Mouse (Mus musculus): ENCODE results near the gene Kcnd3.

Kcnd3 gene

GRCm38 (mm10) chr3:105573156-105573555 is 121.0 kb downstream of the Kcnd3 start:
- DNase-seq (ENCODE audit: extremely low spot score, low read depth, low spot score), result no peak

- no peak for DNase-seq (ENCODE audit: extremely low spot score, low read depth, low spot score)
Measured at GRCm38 (mm10) chr3:105578320-105578719, 126.2 kb downstream of the Kcnd3 start.

GRCm38 (mm10) chr3:105581119-105581518 is 129.0 kb downstream of the Kcnd3 start:
- no peak for DNase-seq (ENCODE audit: extremely low spot score, low read depth, low spot score)

GRCm38 (mm10) chr3:105585734-105586159 is 133.6 kb downstream of the Kcnd3 start:
- no peak for DNase-seq (ENCODE audit: extremely low spot score, low read depth, low spot score)

GRCm38 (mm10) chr3:105590056-105590672 is 138.0 kb downstream of the Kcnd3 start:
- no peak for DNase-seq (ENCODE audit: extremely low spot score, low read depth, low spot score)

GRCm38 (mm10) chr3:105591766-105592165 is 139.6 kb downstream of the Kcnd3 start:
- DNase-seq (ENCODE audit: extremely low spot score, low read depth, low spot score), result no peak

GRCm38 (mm10) chr3:105592246-105592645 is 140.1 kb downstream of the Kcnd3 start:
- no peak for DNase-seq (ENCODE audit: extremely low spot score, low read depth, low spot score)

- DNase-seq (ENCODE audit: extremely low spot score, low read depth, low spot score), result no peak
Measured at GRCm38 (mm10) chr3:105600483-105600882, 148.4 kb downstream of the Kcnd3 start.

- DNase-seq (ENCODE audit: extremely low spot score, low read depth, low spot score), result no peak
Measured at GRCm38 (mm10) chr3:105602966-105603365, 150.8 kb downstream of the Kcnd3 start.

- DNase-seq (ENCODE audit: extremely low spot score, low read depth, low spot score), result no peak
Measured at GRCm38 (mm10) chr3:105605726-105606125, 153.6 kb downstream of the Kcnd3 start.

- DNase-seq (ENCODE audit: extremely low spot score, low read depth, low spot score), result no peak
Measured at GRCm38 (mm10) chr3:105608857-105609256, 156.7 kb downstream of the Kcnd3 start.

- no peak for DNase-seq (ENCODE audit: extremely low spot score, low read depth, low spot score)
Measured at GRCm38 (mm10) chr3:105611531-105612422, 159.6 kb downstream of the Kcnd3 start.

- DNase-seq (ENCODE audit: extremely low spot score, low read depth, low spot score), result no peak
Measured at GRCm38 (mm10) chr3:105612423-105612814, 160.3 kb downstream of the Kcnd3 start.

- DNase-seq (ENCODE audit: extremely low spot score, low read depth, low spot score), result no peak
Measured at GRCm38 (mm10) chr3:105616861-105617743, 165.0 kb downstream of the Kcnd3 start.

- no peak for DNase-seq (ENCODE audit: extremely low spot score, low read depth, low spot score)
Measured at GRCm38 (mm10) chr3:105621154-105621553, 169.0 kb downstream of the Kcnd3 start.

GRCm38 (mm10) chr3:105623137-105623536 is 171.0 kb downstream of the Kcnd3 start:
- DNase-seq (ENCODE audit: extremely low spot score, low read depth, low spot score), result no peak

GRCm38 (mm10) chr3:105625961-105626360 is 173.8 kb downstream of the Kcnd3 start:
- no peak for DNase-seq (ENCODE audit: extremely low spot score, low read depth, low spot score)

- no peak for DNase-seq (ENCODE audit: extremely low spot score, low read depth, low spot score)
Measured at GRCm38 (mm10) chr3:105627258-105627657, 175.1 kb downstream of the Kcnd3 start.

- DNase-seq (ENCODE audit: extremely low spot score, low read depth, low spot score), result no peak
Measured at GRCm38 (mm10) chr3:105632296-105632695, 180.2 kb downstream of the Kcnd3 start.

GRCm38 (mm10) chr3:105633021-105633420 is 180.9 kb downstream of the Kcnd3 start:
- DNase-seq (ENCODE audit: extremely low spot score, low read depth, low spot score), result no peak

- no peak for DNase-seq (ENCODE audit: extremely low spot score, low read depth, low spot score)
Measured at GRCm38 (mm10) chr3:105642186-105642585, 190.1 kb downstream of the Kcnd3 start.
